Mouse (Mus musculus) liver, adult 2 months (tissue): ENCODE results near the gene Sox18. TPM values are rescaled to one million over a fixed set of nuclear protein-coding genes. Genes with fewer than 3 reads are reported as not detected.

Experiments used
- DNase-seq: peaks from one replicate; pipeline ENCODE4 v3.0.0-alpha.2; 2011; ENCODE audit warnings: low read depth, low spot score; ENCODE audit errors: extremely low read depth
- H3K27ac ChIP-seq: fragments of 200-500 bp; replicated peaks from 2 replicates; pipeline ENCODE4 v1.5.1; 2012; ENCODE audit warnings: low read depth, mild to moderate bottlenecking, control low read depth, inconsistent platforms, low read length; ENCODE audit not compliant: insufficient read depth
- H3K27me3 ChIP-seq: fragments of 200-500 bp; 2 replicates; pipeline ENCODE4 v1.6.1; 2012; ENCODE audit warnings: mild to moderate bottlenecking, moderate library complexity, low read length, inconsistent platforms; ENCODE audit not compliant: control insufficient read depth, insufficient read depth
- H3K36me3 ChIP-seq: fragments of 200-500 bp; 2 replicates; pipeline ENCODE4 v1.6.1; 2012; ENCODE audit warnings: low read length, inconsistent platforms; ENCODE audit not compliant: control insufficient read depth, insufficient read depth
- H3K4me1 ChIP-seq: fragments of 200-500 bp; 2 replicates; pipeline ENCODE4 v1.6.1; 2011; ENCODE audit warnings: low read length; ENCODE audit not compliant: control insufficient read depth, insufficient read depth
- H3K4me3 ChIP-seq: fragments of 200-500 bp; 2 replicates; pipeline ENCODE4 v1.5.1; 2011; ENCODE audit warnings: low read depth, mild to moderate bottlenecking, control low read depth, low read length, moderate library complexity; ENCODE audit not compliant: insufficient read depth
- H3K79me2 ChIP-seq: fragments of 200-500 bp; 2 replicates; pipeline ENCODE4 v1.6.1; 2012; ENCODE audit warnings: inconsistent platforms, mild to moderate bottlenecking, low read length, moderate library complexity; ENCODE audit not compliant: control insufficient read depth, insufficient read depth
- H3K9ac ChIP-seq: fragments of 200-500 bp; 2 replicates; pipeline ENCODE4 v1.6.1; 2012; ENCODE audit warnings: low read depth, mild to moderate bottlenecking, control low read depth, inconsistent platforms, low read length
- CTCF ChIP-seq: fragments of 200-500 bp; IDR thresholded peaks from 2 replicates; pipeline ENCODE4 v1.5.1; 2011; ENCODE audit warnings: low read depth, low read length, control low read depth
- POLR2A ChIP-seq: fragments of 200-500 bp; IDR thresholded peaks from 2 replicates; pipeline ENCODE4 v1.6.1; 2011; ENCODE audit warnings: low read length, control low read depth; ENCODE audit not compliant: insufficient read depth; ENCODE audit errors: extremely low read depth
- WGBS: fragments of 180-500 bp; shearing (Covaris S2); methylation state at CpG from one replicate; pipeline ENCODE4 v1.1.7; 2018; 5-methylcytosine and 5-hydroxymethylcytosine counted together
- polyA plus RNA-seq: library from polyadenylated mRNA; depleted of rRNA; stranded (reverse); fragments of >200 nt; gene quantifications from 2 replicates; pipeline ENCODE4 v1.2.3, GENCODE M21; 2012
- total RNA-seq: library from RNA; depleted of rRNA; stranded (reverse); fragments of >200 nt; gene quantifications from 2 replicates; pipeline ENCODE4 v1.2.3, GENCODE M21; 2014

Gene Sox18
- total and polyA plus RNA-seq, 2 experiments, result 1.4 to 9.8 TPM

DNA sequence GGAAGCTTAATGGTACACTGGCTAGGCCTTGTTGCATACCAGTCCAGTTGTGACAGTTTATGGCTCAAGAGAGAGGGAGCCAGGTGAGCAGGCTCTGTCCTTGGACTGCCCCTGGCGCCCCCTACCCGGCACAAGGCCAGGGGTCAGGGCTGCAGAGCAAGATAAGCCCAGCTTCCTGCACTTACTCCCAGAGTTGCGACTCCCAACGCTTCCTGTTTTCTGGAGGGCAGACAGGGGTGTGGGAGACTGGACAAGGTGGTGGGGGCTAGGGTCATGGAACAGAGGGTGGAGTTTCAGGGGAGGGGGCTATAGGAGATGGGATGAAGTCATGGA, 8.2 kb downstream of the Sox18 start:
- H3K27ac ChIP-seq, result peak overlapping the region; percentile 74
- no peaks in the 10 kb centered on the region for H3K27me3 ChIP-seq
- H3K79me2 ChIP-seq, result no peaks in the 10 kb centered on the region
- WGBS, result 42% methylated on average over 4 of the region's 4 CpGs
- peaks cover under 1% of the 10 kb centered on the region; the same call in 1 of the 2 replicates for H3K36me3 ChIP-seq
- no peak overlapping the region for H3K4me3 ChIP-seq
- H3K4me1 ChIP-seq, result no peaks in the 10 kb centered on the region
- no peak overlapping the region for H3K9ac ChIP-seq
- no peak for TF ChIP-seq POLR2A
- no peak for DNase-seq

- no peak for TF ChIP-seq CTCF
- no peak for TF ChIP-seq POLR2A
- Histone ChIP-seq H3K4me3 (no peak overlapping the region), H3K27me3 (no peaks in the 10 kb centered on the region), H3K79me2 (no peaks in the 10 kb centered on the region), H3K9ac (no peak overlapping the region), H3K36me3 (peaks cover 2% of the 10 kb centered on the region; the same call in 1 of the 2 replicates), H3K4me1 (no peaks in the 10 kb centered on the region), H3K27ac (peak overlapping the region; percentile 74)
- no peak for DNase-seq
- WGBS, result 89% methylated on average over 3 of the region's 3 CpGs
Observed at GRCm38 (mm10) chr2:181662620-181663297, 8.7 kb downstream of the Sox18 start.

DNA sequence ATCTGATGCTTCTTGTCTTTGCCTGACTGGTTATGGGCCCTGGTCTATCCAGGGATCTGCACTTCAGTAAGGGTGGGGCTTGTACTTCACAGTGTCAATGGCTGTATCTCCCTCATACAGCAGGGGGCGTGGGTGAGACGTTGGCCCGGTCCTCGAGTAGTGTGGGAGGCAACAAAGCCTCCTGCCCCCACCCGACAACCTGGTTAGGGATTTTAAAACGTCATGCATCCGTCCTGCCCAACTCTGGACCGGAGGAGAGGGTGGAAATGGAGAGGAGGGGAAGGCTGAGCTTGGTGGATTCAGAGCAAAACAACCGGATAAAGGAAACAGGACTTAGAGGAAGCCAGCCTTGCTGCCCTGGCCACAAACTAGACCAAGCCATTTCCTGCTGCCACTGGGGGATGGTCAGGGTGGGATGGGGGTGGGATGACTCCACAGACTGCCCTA, 11.8 kb downstream of the Sox18 start:
- TF ChIP-seq CTCF (peak; percentile 96), POLR2A (no peak)
- Histone ChIP-seq H3K36me3 (peaks cover 22% of the 10 kb centered on the region; the same call in 1 of the 2 replicates), H3K9ac (no peak overlapping the region), H3K27ac (no peak overlapping the region), H3K4me3 (no peak overlapping the region), H3K27me3 (no peaks in the 10 kb centered on the region), H3K4me1 (no peaks in the 10 kb centered on the region), H3K79me2 (no peaks in the 10 kb centered on the region)
- WGBS, result 21% methylated on average over 9 of the region's 9 CpGs
- DNase-seq, result peak; percentile 35

DNA sequence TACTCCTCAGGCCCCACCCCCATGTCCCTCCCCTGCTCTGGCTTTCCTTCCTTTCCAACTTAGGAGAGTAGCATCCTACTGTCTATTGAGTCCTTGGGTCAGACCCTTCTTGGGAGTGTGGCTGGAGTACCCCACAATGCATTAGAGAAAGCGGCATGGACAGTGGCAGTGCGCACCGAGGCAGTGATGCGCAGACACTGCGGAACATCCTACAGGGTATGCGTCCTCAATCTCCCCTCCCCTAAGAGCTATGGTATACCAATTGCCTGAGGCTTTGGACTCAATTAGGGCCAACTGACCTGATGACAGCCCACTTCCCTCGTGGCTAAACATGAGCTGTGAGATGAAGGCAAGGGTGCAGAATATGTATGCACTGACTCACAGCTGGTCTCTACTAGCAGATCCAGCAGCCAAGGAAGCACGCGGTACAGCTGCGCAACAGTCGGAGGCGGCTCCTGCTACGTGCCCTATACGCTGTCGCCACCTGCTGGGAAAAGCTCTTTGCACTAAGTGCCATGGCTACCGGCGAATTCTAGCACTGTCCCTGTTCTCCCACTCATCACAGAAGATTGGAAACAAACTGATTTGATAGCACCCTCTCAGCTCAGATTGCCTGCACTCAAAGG, 12.4 kb downstream of the Sox18 start:
- peak; percentile 33 for DNase-seq

GRCm38 (mm10) chr2:181658528-181658927, 12.9 kb downstream of the Sox18 start:
- Histone ChIP-seq H3K79me2 (no peaks in the 10 kb centered on the region), H3K9ac (no peak overlapping the region), H3K27ac (no peak overlapping the region), H3K4me3 (no peak overlapping the region), H3K4me1 (no peaks in the 10 kb centered on the region), H3K27me3 (no peaks in the 10 kb centered on the region), H3K36me3 (peaks cover 31% of the 10 kb centered on the region)
- WGBS, result 88% methylated on average over 7 of the region's 7 CpGs
- no peak for TF ChIP-seq CTCF
- TF ChIP-seq POLR2A, result no peak
- DNase-seq, result no peak

More for the DNA sequence above, 12.4 kb downstream of the Sox18 start:
- TF ChIP-seq POLR2A, result no peak
- peak; percentile 78 for TF ChIP-seq CTCF
- H3K79me2 ChIP-seq, result no peaks in the 10 kb centered on the region
- H3K36me3 ChIP-seq, result peaks cover 26% of the 10 kb centered on the region
- H3K9ac ChIP-seq, result no peak overlapping the region
- no peaks in the 10 kb centered on the region for H3K4me1 ChIP-seq
- no peaks in the 10 kb centered on the region for H3K27me3 ChIP-seq
- H3K27ac ChIP-seq, result no peak overlapping the region
- H3K4me3 ChIP-seq, result no peak overlapping the region
- 45% methylated on average over 17 of the region's 17 CpGs for WGBS

DNA sequence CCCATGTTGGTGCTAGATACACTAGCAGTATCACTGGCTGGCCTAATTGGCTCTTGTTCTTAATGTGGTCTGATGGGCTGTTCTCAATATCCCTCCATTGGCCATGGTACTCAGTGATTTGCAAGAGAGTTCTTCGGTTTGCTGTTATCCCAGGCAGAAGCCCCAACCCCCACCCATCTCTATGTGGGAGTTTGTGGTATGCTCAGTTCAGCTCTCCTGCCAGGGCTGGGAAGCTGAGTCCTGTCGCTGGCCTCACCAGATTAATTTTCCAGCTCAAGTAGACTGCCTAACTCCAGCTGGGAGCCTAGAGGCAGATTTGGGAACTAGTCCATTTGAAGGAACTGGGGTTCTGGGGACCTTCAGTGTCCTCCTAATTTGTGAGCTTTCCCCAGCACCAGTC, 14.0 kb downstream of the Sox18 start:
- Histone ChIP-seq H3K27ac (no peak overlapping the region), H3K9ac (no peak overlapping the region), H3K27me3 (no peaks in the 10 kb centered on the region), H3K4me3 (no peak overlapping the region), H3K36me3 (peaks cover 42% of the 10 kb centered on the region), H3K4me1 (no peaks in the 10 kb centered on the region), H3K79me2 (no peaks in the 10 kb centered on the region)
- no peak for DNase-seq
- TF ChIP-seq POLR2A, result no peak
- WGBS, result 91% methylated on average over 2 of the region's 2 CpGs
